Mouse (Mus musculus) heart, embryonic 14.5 days (tissue): ENCODE results near the gene Edar. TPM values are rescaled to one million over a fixed set of nuclear protein-coding genes. Genes with fewer than 3 reads are reported as not detected.

ENCODE experiments used
- ATAC-seq: fragments of 200-750 bp; cut with Nextera tagmentation; 2 replicates; pipeline ENCODE4 v1.8.0; 2017; ENCODE audit warnings: low read depth, moderate TSS enrichment; ENCODE audit not compliant: insufficient number of reproducible peaks, insufficient read depth, low FRiP score
- H3K27ac ChIP-seq, 2 experiments: fragments of 200-500 bp in 1 of 2; fragments of 300-500 bp in 1 of 2; sonication (generic) in 1 of 2; replicated peaks in 1 of 2; 2 replicates each; pipeline ENCODE4 v1.5.1; 2012 to 2014; ENCODE audit warnings: low read depth in 2 of 2, low read length in 2 of 2, control low read depth in 1 of 2, mild to moderate bottlenecking in 1 of 2, mixed read lengths in 1 of 2; ENCODE audit not compliant: control insufficient read depth in 1 of 2, insufficient read depth in 1 of 2
- H3K27me3 ChIP-seq: fragments of 300-500 bp; sonication (generic); 2 replicates; pipeline ENCODE4 v1.6.1; 2014; ENCODE audit warnings: mild to moderate bottlenecking, low read length, control low read depth; ENCODE audit not compliant: control insufficient read depth, insufficient read depth
- H3K36me3 ChIP-seq: fragments of 300-500 bp; sonication (generic); 2 replicates; pipeline ENCODE4 v1.6.1; 2014; ENCODE audit warnings: mild to moderate bottlenecking, control low read depth, low read length, mixed read lengths; ENCODE audit not compliant: control insufficient read depth, insufficient read depth
- H3K4me1 ChIP-seq, 2 experiments: fragments of 200-500 bp in 1 of 2; fragments of 300-500 bp in 1 of 2; sonication (generic) in 1 of 2; 2 replicates each; pipeline ENCODE4 v1.6.1; 2012 to 2014; ENCODE audit warnings: low read length in 2 of 2, control low read depth in 1 of 2, mixed read lengths in 1 of 2; ENCODE audit not compliant: control insufficient read depth in 2 of 2, insufficient read depth in 2 of 2
- H3K4me2 ChIP-seq: fragments of 300-500 bp; sonication (generic); 2 replicates; pipeline ENCODE4 v1.6.1; 2014; ENCODE audit warnings: mild to moderate bottlenecking, low read length
- H3K4me3 ChIP-seq, 2 experiments: fragments of 200-500 bp in 1 of 2; fragments of 300-500 bp in 1 of 2; sonication (generic) in 1 of 2; 2 replicates each; pipeline ENCODE4 v1.5.1; 2012 to 2014; ENCODE audit warnings: low read length in 2 of 2, mild to moderate bottlenecking in 2 of 2, control low read depth in 1 of 2, low read depth in 1 of 2, moderate library complexity in 1 of 2; ENCODE audit not compliant: control insufficient read depth in 1 of 2, insufficient read depth in 1 of 2
- H3K9ac ChIP-seq: fragments of 300-500 bp; sonication (generic); 2 replicates; pipeline ENCODE4 v1.6.1; 2014; ENCODE audit warnings: mild to moderate bottlenecking, low read length
- H3K9me3 ChIP-seq: fragments of 300-500 bp; sonication (generic); 2 replicates; pipeline ENCODE4 v1.6.1; 2016; ENCODE audit warnings: low read length, control low read depth; ENCODE audit not compliant: control insufficient read depth
- WGBS: fragments of 180-500 bp; shearing (Covaris S2); extraction: QIAGEN DNeasy Blood & Tissue Kit; methylation state at CpG from one replicate; pipeline ENCODE4 v1.1.7; 2014; 5-methylcytosine and 5-hydroxymethylcytosine counted together
- polyA plus RNA-seq: library from polyadenylated mRNA; unstranded; fragments of >200 nt; fragmentation: Nextera tagmentation; extraction: Ambion mirVana; gene quantifications from 2 replicates; pipeline ENCODE4 v1.2.1, GENCODE M21; 2014

The Edar gene
- polyA plus RNA-seq, 1 experiment from 2014 or later: 0.07 TPM

GRCm38 (mm10) chr10:58559098-58559497 is 116.4 kb downstream of the Edar start:
- WGBS: 21% methylated on average over 7 of the region's 7 CpGs
- H3K4me1 ChIP-seq: no peaks in the 10 kb centered on the region
- H3K36me3 ChIP-seq: no peaks in the 10 kb centered on the region
- H3K27me3 ChIP-seq: no peaks in the 10 kb centered on the region
- H3K9me3 ChIP-seq: no peaks in the 10 kb centered on the region
- H3K4me2 ChIP-seq: no peak overlapping the region
- no peak overlapping the region for H3K9ac ChIP-seq
- ATAC-seq: no peak
- no peak overlapping the region for H3K4me3 ChIP-seq
- H3K27ac ChIP-seq: no peak overlapping the region

- no peaks in the 10 kb centered on the region for H3K4me1 ChIP-seq
- no peaks in the 10 kb centered on the region for H3K9me3 ChIP-seq
- no peak overlapping the region for H3K4me3 ChIP-seq
- no peak for ATAC-seq
- no peak overlapping the region for H3K4me2 ChIP-seq
- no peaks in the 10 kb centered on the region for H3K36me3 ChIP-seq
- no peak overlapping the region for H3K9ac ChIP-seq
- 81% methylated on average over 8 of the region's 8 CpGs for WGBS
- no peak overlapping the region for H3K27ac ChIP-seq
- H3K27me3 ChIP-seq: no peaks in the 10 kb centered on the region
Observed at GRCm38 (mm10) chr10:58554693-58555387, 120.6 kb downstream of the Edar start.

Other genes with a start within 250 kb of the Edar start
- gene Ranbp2, start 228.7 kb downstream of the Edar start, polyA plus RNA-seq: 23.5 and 26.8 TPM in 2 replicates
- 6.6 and 6.7 TPM in 2 replicates for gene Ccdc138, start 177.7 kb downstream of the Edar start, polyA plus RNA-seq
- gene Gm17542, start 42.6 kb upstream of the Edar start, polyA plus RNA-seq: not detected in 2 replicates
- 0.23 and 0.65 TPM in 2 replicates for gene Sh3rf3, start 137.7 kb upstream of the Edar start, polyA plus RNA-seq